ENCODE assay signal across 27 mouse cellular contexts in genomic region chr1:144119456-144119855, GRCm38 (mm10). TPM values are rescaled to one million over a fixed set of nuclear protein-coding genes. Genes with fewer than 3 reads are reported as not detected.
DNase-seq lines count a peak whose midpoint lies in the region; ATAC-seq and TF ChIP-seq lines count a peak whose summit lies in the region.
"Had no signal": no experiment of that assay in that cellular context is flagged by ENCODE, and none has a peak within 500 bp of the region (broad histone marks: within the 10 kb centered on the region; RNA-seq: fewer than 3 reads in every experiment).

No protein-coding gene starts in this region.

- H3K27me3 ChIP-seq in Patski = no peaks in the 10 kb centered on the region
- H3K27me3 ChIP-seq in heart, adult 2 months (ENCODE audit: control insufficient read depth, insufficient read depth, low read length) = no peaks in the 10 kb centered on the region
- H3K27me3 ChIP-seq: embryonic facial prominence, embryonic 15.5 days; heart, embryonic 15.5 days; intestine, embryonic 15.5 days had no signal

- H3K36me3 ChIP-seq in heart, adult 2 months (ENCODE audit: control insufficient read depth, insufficient read depth, low read length) = no peaks in the 10 kb centered on the region
- H3K36me3 ChIP-seq: embryonic facial prominence, embryonic 15.5 days; forebrain, embryonic 10.5 days; heart, embryonic 15.5 days; intestine, embryonic 15.5 days had no signal

- WGBS in heart, adult 2 months = 48% methylated on average over 2 of the region's 2 CpGs

- peak; percentile 70 for ATAC-seq in frontal cortex, adult (ENCODE audit: low TSS enrichment)
- ATAC-seq in Patski = peak; percentile 21
- ATAC-seq: forebrain, embryonic 14.5 days; intestine, embryonic 15.5 days had no signal

- in situ Hi-C loops in Patski (cut with MboI; ENCODE audit: low pct_unique_long_range_greater_than_20kb) = no loop called here

- no peak for TF ChIP-seq POLR2A in heart, adult 2 months (IDR thresholded peaks at IDR 0.05; ENCODE audit: insufficient read depth, low read depth, low read length)

- intact Hi-C loops in heart, adult 2 months (cut with DNase I) = no loop called here

- H3K27ac ChIP-seq in heart, adult 2 months = no peak overlapping the region
- H3K27ac ChIP-seq: embryonic facial prominence, embryonic 15.5 days; forebrain, embryonic 10.5 days; heart, embryonic 15.5 days; hindbrain, embryonic 14.5 days; intestine, embryonic 15.5 days had no signal

- CTCF ChIA-PET in Patski (lab: Charles Lee) = no interaction called here

- H3K4me3 ChIP-seq in heart, adult 2 months = no peak overlapping the region
- H3K4me3 ChIP-seq: embryonic facial prominence, embryonic 15.5 days; erythroblast, embryonic 14.5 days; forebrain, embryonic 10.5 days; heart, embryonic 15.5 days; intestine, embryonic 15.5 days had no signal

- DNase-seq in adrenal gland, adult 2 months = peak; percentile 34
- no peak for DNase-seq in adrenal gland, postnatal 10 days
- peak; percentile 18 to 48 for DNase-seq in cerebellum, postnatal 10 days
- no peak for DNase-seq in cerebellum, adult 8-10 months
- DNase-seq in frontal cortex, postnatal 14 days (ENCODE audit: low spot score in 2 of 2) = no peak
- no peak for DNase-seq in Patski (ENCODE audit: low read depth, low spot score)
- DNase-seq in heart, adult 2 months = no peak
- DNase-seq: cerebellum, adult 18-20 months; embryo, embryonic 11 days; gastrocnemius, postnatal 10 days; heart, adult 18-20 months; heart, postnatal 14 days; kidney, adult 18-20 months had no signal

- no peaks in the 10 kb centered on the region for H3K4me1 ChIP-seq in heart, adult 2 months (ENCODE audit: control insufficient read depth, insufficient read depth, low read length)
- H3K4me1 ChIP-seq: embryonic facial prominence, embryonic 15.5 days; forebrain, embryonic 10.5 days; heart, embryonic 15.5 days; intestine, embryonic 15.5 days had no signal

- no peak for TF ChIP-seq EP300 in heart, adult 2 months (IDR thresholded peaks at IDR 0.05; ENCODE audit: insufficient read depth, low read depth, low read length)

- H3K79me2 ChIP-seq in heart, adult 2 months (replicated peaks; ENCODE audit: control insufficient read depth, insufficient read depth, low read length) = no peaks in the 10 kb centered on the region

- H3K9ac ChIP-seq in heart, adult 2 months (ENCODE audit: low read depth, low read length) = no peak overlapping the region
- H3K9ac ChIP-seq: embryonic facial prominence, embryonic 15.5 days; heart, embryonic 15.5 days; hindbrain, embryonic 14.5 days; intestine, embryonic 15.5 days had no signal

- no peak for TF ChIP-seq CTCF in Patski (IDR thresholded peaks at IDR 0.05)
- TF ChIP-seq CTCF in heart, adult 2 months (IDR thresholded peaks at IDR 0.05) = no peak

- POLR2A ChIA-PET in Patski (lab: Charles Lee) = no interaction called here

RNA-seq across cellular contexts. Expression of gene Rgs13, which starts 57.7 kb away (rescaled TPM):
- not detected for total RNA-seq in adrenal gland, adult 2 months (2021)
- polyA plus RNA-seq in adrenal gland, adult 2 months (2012; rRNA removed) = not detected in 2 replicates
- total RNA-seq in adrenal gland, postnatal 10 days (2021) = not detected
- not detected for polyA plus RNA-seq in Patski (2021)
- not detected for total RNA-seq in heart, adult 2 months (2021)
- not detected in 2 replicates for polyA plus RNA-seq in heart, adult 2 months (2012; rRNA removed)
- total RNA-seq: common myeloid progenitor, adult 5-6 weeks; heart, adult 18-20 months; heart, postnatal 14 days; hematopoietic stem cell, adult 5-6 weeks; MEL had no signal
- polyA plus RNA-seq: C2C12; erythroblast, embryonic 14.5 days; heart, embryonic 11.5 days; intestine, embryonic 15.5 days; kidney, embryonic 14.5 days had no signal

Comparison
In these comparisons a context has a peak if more than half of its experiments do, and no peak if none do; other contexts are left out.
1. DNase-seq: peak in adrenal gland, adult 2 months (single experiment) and cerebellum, postnatal 10 days (2 of 2); none in adrenal gland, postnatal 10 days (single experiment), cerebellum, adult 8-10 months (single experiment), frontal cortex, postnatal 14 days (0 of 2), Patski (single experiment) and heart, adult 2 months (0 of 2).